Mouse (Mus musculus) testis, adult 2 months (tissue): ENCODE data around the gene Pan3. TPM values are rescaled to one million over a fixed set of nuclear protein-coding genes. Genes with fewer than 3 reads are reported as not detected.

Experiments
- H3K27ac ChIP-seq: fragments of 200-500 bp; 2 replicates; pipeline ENCODE4 v1.5.1; 2012; ENCODE audit warnings: low read depth, low read length; ENCODE audit not compliant: control insufficient read depth, insufficient read depth
- H3K27me3 ChIP-seq: fragments of 200-500 bp; 2 replicates; pipeline ENCODE4 v1.6.1; 2012; ENCODE audit warnings: mild to moderate bottlenecking, low read length, moderate library complexity; ENCODE audit not compliant: control insufficient read depth, insufficient read depth
- H3K36me3 ChIP-seq: fragments of 200-500 bp; 2 replicates; pipeline ENCODE4 v1.6.1; 2012; ENCODE audit warnings: mild to moderate bottlenecking, low read length; ENCODE audit not compliant: control insufficient read depth, insufficient read depth
- H3K4me1 ChIP-seq: fragments of 200-500 bp; 2 replicates; pipeline ENCODE4 v1.6.1; 2012; ENCODE audit warnings: low read length; ENCODE audit not compliant: control insufficient read depth, insufficient read depth
- H3K4me3 ChIP-seq: fragments of 200-500 bp; 2 replicates; pipeline ENCODE4 v1.5.1; 2012; ENCODE audit warnings: low read depth, mild to moderate bottlenecking, low read length, moderate library complexity, mixed read lengths; ENCODE audit not compliant: control insufficient read depth
- CTCF ChIP-seq: fragments of 200-500 bp; IDR thresholded peaks from 2 replicates; pipeline ENCODE4 v1.5.1; 2012; ENCODE audit warnings: low read depth, mild to moderate bottlenecking, inconsistent platforms, low read length, moderate library complexity; ENCODE audit not compliant: control insufficient read depth, insufficient read depth, insufficient replicate concordance
- POLR2A ChIP-seq: fragments of 200-500 bp; IDR thresholded peaks from 2 replicates; pipeline ENCODE4 v1.6.1; 2012; ENCODE audit warnings: low read depth, mild to moderate bottlenecking, inconsistent platforms, low read length, moderate library complexity; ENCODE audit not compliant: control insufficient read depth
- polyA plus RNA-seq: library from polyadenylated mRNA; depleted of rRNA; stranded (reverse); fragments of >200 nt; gene quantifications from 2 replicates; pipeline ENCODE4 v1.2.3, GENCODE M21; 2012

Gene Pan3
- polyA plus RNA-seq, 1 experiment: 94.5 TPM

- TF ChIP-seq CTCF (peak; percentile 37; the same call in 1 of the 2 replicates), POLR2A (no peak)
- Histone ChIP-seq H3K4me3 (no peak overlapping the region), H3K36me3 (no peaks in the 10 kb centered on the region), H3K27ac (no peak overlapping the region), H3K4me1 (peaks cover 4% of the 10 kb centered on the region; the same call in 1 of the 2 replicates), H3K27me3 (0 out of 2 replicates have a peak, but pooled peaks cover 2% of the 10 kb centered on the region)
These were observed 34.9 kb upstream of the Pan3 start for GRCm38 (mm10) chr5:147395050-147395449.

DNA sequence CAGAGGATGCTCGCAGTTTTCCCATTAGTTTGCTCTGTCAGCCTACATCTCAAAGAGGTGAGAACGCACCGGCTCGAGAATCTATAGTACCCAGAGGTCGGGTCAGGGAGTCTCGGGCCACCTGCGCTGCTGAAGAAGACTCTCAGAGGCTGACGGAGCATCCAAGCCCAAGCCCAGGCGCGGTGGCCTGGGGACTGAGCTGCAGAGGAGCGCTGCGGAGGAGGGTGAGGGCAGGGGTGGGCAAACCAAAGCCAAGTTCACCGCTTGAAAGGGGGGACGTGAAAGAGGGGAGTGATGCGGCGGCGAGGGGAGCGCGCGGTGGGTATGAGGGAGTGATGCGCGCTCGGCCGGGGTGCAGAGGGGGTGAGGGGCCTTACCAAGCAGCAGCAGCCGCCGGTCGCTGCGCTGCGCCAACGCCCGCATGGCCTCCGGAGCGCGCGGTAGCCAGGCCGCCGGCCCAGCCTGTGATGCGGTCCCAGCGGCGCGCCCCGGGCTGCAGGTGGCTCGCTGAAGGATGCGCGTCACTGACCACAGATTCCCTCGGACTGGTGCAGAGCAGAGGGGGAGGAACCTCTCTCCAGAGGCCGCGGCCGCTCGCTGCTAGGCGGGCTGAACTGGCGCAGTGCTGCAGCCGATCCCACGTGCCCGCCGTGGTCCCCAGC, 30.0 kb upstream of the Pan3 start, which contains the start of gene Flt3:
TSS of gene Flt3 (minus strand) at position 647 of the 662 bp plus-strand sequence.
- 0 out of 2 replicates have a peak, but pooled peaks cover 2% of the 10 kb centered on the region for H3K27me3 ChIP-seq
- no peak for TF ChIP-seq CTCF
- no peak for TF ChIP-seq POLR2A
- no peak within 1 kb of the TSS for H3K27ac ChIP-seq
- H3K36me3 ChIP-seq: no peaks in the 10 kb centered on the region
- peak within 1 kb of the TSS; percentile 33 for H3K4me3 ChIP-seq
- H3K4me1 ChIP-seq: peaks cover 11% of the 10 kb centered on the region

DNA sequence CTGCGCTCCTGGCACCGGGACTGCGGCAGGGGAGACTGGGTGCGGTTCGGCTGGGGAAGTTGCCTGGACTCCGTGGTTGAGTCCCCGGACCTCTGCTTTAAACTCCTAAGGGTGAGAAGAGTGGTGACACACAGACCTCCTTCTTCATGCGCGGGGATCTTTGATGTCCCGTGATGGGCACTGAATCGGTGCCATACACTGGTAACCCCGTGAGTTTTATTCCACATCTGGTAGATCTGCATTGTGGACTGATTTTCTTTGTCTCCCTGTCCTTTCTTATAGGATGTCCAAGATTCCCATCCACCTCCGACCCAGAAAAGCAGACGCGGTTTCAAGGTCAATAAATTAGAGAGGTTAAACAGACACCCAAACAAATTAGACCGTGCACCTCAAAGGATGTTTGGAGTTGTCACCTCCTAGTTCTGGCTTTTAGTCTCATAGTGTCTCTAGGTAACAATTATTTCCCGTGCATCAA, 29.4 kb upstream of the Pan3 start:
- H3K36me3 ChIP-seq: no peaks in the 10 kb centered on the region
- TF ChIP-seq CTCF (no peak), POLR2A (no peak)
- peaks cover 11% of the 10 kb centered on the region for H3K4me1 ChIP-seq
- H3K27ac ChIP-seq: no peak overlapping the region
- 0 out of 2 replicates have a peak, but pooled peaks cover 2% of the 10 kb centered on the region for H3K27me3 ChIP-seq
- peak overlapping the region; percentile 33 for H3K4me3 ChIP-seq

DNA sequence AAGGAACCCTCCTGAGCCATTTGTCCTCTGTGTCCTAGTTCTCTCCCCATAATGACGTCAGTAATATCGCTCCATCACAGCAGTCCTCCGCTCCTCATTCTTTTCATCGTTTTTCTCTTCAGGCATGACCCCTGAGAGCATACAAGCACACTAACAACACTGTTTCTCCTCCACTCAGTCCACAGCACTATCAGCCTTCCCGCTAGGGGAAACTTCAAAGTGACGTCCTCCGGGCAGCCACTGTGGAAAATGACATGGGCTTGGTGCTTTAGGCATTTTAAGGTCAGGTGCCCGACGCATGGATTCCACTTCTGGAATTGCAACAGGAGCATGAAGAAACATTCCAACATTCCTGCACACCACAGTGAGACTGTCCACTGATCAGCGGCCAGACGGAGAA, 28.9 kb upstream of the Pan3 start:
- H3K4me3 ChIP-seq: no peak overlapping the region
- TF ChIP-seq CTCF (no peak), POLR2A (no peak)
- H3K36me3 ChIP-seq: no peaks in the 10 kb centered on the region
- H3K27me3 ChIP-seq: 0 out of 2 replicates have a peak, but pooled peaks cover 2% of the 10 kb centered on the region
- no peak overlapping the region for H3K27ac ChIP-seq
- H3K4me1 ChIP-seq: peaks cover 11% of the 10 kb centered on the region

DNA sequence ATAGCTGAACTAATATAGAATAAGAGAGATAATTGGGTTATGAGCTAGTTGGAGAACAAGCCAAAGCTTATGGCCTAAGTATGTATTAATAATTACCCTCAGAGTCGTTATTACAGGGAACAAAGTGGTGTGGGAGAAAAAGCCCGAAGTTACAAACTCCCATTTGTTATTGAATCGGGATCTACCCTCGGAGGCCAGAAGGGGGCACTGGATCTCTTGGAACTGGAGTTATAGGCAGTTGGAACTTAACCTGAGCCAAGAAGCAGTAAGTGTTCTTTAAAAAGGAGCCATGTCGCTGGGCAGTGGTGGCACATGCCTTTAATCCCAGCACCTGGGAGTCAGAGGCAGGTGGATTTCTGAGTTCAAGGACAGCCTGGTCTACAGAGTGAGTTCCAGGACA, 27.5 kb upstream of the Pan3 start:
- Histone ChIP-seq H3K4me3 (no peak overlapping the region), H3K36me3 (no peaks in the 10 kb centered on the region), H3K27ac (no peak overlapping the region), H3K27me3 (0 out of 2 replicates have a peak, but pooled peaks cover 2% of the 10 kb centered on the region), H3K4me1 (peaks cover 11% of the 10 kb centered on the region)
- no peak for TF ChIP-seq CTCF
- no peak for TF ChIP-seq POLR2A

- H3K4me1 ChIP-seq: peaks cover 5% of the 10 kb centered on the region; the same call in 1 of the 2 replicates
- TF ChIP-seq CTCF: no peak
- no peak for TF ChIP-seq POLR2A
- no peaks in the 10 kb centered on the region for H3K27me3 ChIP-seq
- H3K4me3 ChIP-seq: no peak overlapping the region
- H3K27ac ChIP-seq: no peak overlapping the region
- H3K36me3 ChIP-seq: no peaks in the 10 kb centered on the region
These were observed 23.8 kb upstream of the Pan3 start for GRCm38 (mm10) chr5:147406135-147406534.

DNA sequence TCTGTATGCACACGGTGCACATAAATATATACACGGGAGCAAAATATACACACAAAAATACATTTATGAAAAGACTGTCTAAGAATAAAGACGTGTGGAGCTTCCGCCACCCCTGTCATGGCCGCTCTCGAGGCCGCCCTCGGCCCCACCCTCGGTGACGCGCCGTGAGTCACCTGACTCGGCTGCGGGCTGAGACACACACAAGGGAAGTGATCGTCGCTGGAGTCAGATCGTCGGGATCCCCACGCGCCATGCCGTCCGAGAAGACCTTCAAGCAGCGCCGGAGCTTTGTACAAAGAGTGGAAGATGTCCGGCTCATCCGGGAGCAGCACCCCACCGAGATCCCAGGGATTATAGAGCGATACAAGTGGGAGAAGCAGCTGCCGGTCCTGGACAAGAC, 21.2 kb upstream of the Pan3 start:
- Histone ChIP-seq H3K4me1 (peaks cover 4% of the 10 kb centered on the region; the same call in 1 of the 2 replicates), H3K36me3 (no peaks in the 10 kb centered on the region), H3K27me3 (no peaks in the 10 kb centered on the region), H3K27ac (no peak overlapping the region), H3K4me3 (peak overlapping the region; percentile 80)
- no peak for TF ChIP-seq CTCF
- no peak for TF ChIP-seq POLR2A

DNA sequence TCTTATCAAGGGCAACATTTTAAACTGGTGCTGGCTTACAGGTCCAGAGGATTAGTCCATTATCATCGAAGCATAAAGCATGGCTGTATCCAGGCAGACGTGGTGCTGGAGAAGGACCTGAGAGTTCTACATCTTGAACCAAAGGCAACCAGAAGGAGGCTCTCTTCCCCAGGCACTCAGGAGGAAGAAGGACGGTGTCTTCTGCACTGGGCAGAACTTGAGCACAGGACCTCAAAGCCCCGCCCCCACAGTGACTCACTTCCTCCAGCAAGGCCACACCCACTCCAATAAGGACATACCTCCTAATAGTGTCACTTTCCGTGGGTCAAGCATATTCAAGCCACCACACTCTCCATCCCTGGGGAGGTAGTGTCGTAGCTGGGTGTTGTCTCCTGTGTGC, 19.4 kb upstream of the Pan3 start:
- Histone ChIP-seq H3K36me3 (no peaks in the 10 kb centered on the region), H3K27me3 (no peaks in the 10 kb centered on the region), H3K4me3 (no peak overlapping the region), H3K4me1 (peaks cover 4% of the 10 kb centered on the region; the same call in 1 of the 2 replicates), H3K27ac (no peak overlapping the region)
- no peak for TF ChIP-seq CTCF
- no peak for TF ChIP-seq POLR2A
